Mouse (Mus musculus) E14TG2a.4 (cell line): ENCODE measurements around the gene Msx3.

ENCODE experiments used
- CTCF ChIP-seq: conservative IDR thresholded peaks from 2 replicates; pipeline ENCODE4 v1.5.1; 2014; ENCODE audit warnings: low read length
- NANOG ChIP-seq: IDR thresholded peaks from 2 replicates; pipeline ENCODE4 v1.6.1; 2014; ENCODE audit warnings: borderline replicate concordance, low read length, mixed read lengths
- POU5F1 ChIP-seq: IDR thresholded peaks from 2 replicates; pipeline ENCODE4 v1.6.1; 2014; ENCODE audit warnings: low read length, borderline replicate concordance

DNA sequence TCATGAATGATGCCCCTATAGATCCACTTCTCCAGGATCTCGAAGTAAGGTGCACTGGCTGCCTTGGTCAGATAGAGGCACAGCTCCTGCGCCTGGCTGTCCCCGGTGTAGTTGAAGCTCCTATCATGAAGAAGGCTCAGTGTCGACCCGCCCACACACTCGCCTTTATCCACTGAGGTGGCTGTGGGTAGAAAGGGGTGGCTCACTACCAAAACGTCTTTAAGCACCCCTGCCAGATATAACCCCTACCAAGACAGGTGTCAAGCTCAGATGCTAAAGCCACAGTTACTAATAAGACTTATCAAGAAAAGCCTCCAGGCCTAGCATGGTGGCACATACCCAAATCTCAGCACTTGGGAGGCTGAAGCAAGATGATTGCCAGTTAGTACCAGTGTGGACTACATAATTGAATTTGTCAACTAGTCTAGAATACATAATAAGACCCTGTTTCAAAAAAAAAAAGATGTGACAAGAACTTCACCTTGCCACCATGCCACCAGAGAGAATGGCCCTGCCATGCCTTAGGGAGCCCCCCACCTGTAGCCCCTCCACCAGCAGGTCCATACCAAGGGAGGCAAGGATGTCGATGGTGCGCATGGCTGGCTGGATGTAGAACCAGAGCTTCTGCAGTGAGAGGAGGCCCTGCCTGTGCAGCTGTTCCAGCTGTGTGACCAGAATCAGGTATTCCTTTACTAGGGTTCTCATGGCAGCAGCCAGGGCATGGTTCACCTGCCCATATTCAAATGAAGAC, 41.9 kb downstream of the Msx3 start:
- TF ChIP-seq CTCF (no peak), POU5F1 (no peak), NANOG (no peak)
